Mouse (Mus musculus): ENCODE data around the gene Oas2.

Gene Oas2

GRCm38 (mm10) chr5:120696057-120696743 is 53.5 kb downstream of the Oas2 start:
- peak; percentile 32 for DNase-seq (ENCODE audit: low spot score)

GRCm38 (mm10) chr5:120694695-120695074 is 55.0 kb downstream of the Oas2 start:
- no peak for DNase-seq (ENCODE audit: low spot score)

GRCm38 (mm10) chr5:120693931-120694694 is 55.5 kb downstream of the Oas2 start:
- DNase-seq (ENCODE audit: low spot score), result no peak

GRCm38 (mm10) chr5:120692034-120692433 is 57.6 kb downstream of the Oas2 start:
- no peak for DNase-seq (ENCODE audit: low spot score)

GRCm38 (mm10) chr5:120690417-120690816 is 59.2 kb downstream of the Oas2 start:
- no peak for DNase-seq (ENCODE audit: low spot score)

GRCm38 (mm10) chr5:120688434-120688833 is 61.2 kb downstream of the Oas2 start:
- DNase-seq (ENCODE audit: low spot score), result no peak

- DNase-seq (ENCODE audit: low spot score), result no peak
Observed at GRCm38 (mm10) chr5:120687897-120688296, 61.8 kb downstream of the Oas2 start.

GRCm38 (mm10) chr5:120687484-120687851 is 62.2 kb downstream of the Oas2 start:
- no peak for DNase-seq (ENCODE audit: low spot score)

GRCm38 (mm10) chr5:120686749-120687483 is 62.7 kb downstream of the Oas2 start:
- DNase-seq (ENCODE audit: low spot score), result no peak

- no peak for DNase-seq (ENCODE audit: low spot score)
Observed at GRCm38 (mm10) chr5:120685678-120686077, 64.0 kb downstream of the Oas2 start.

- DNase-seq (ENCODE audit: low spot score), result no peak
Observed at GRCm38 (mm10) chr5:120682982-120683771, 66.5 kb downstream of the Oas2 start.

GRCm38 (mm10) chr5:120680918-120681317 is 68.7 kb downstream of the Oas2 start:
- no peak for DNase-seq (ENCODE audit: low spot score)
